Mouse (Mus musculus) adrenal gland, postnatal 36 days (tissue): Measurements from ENCODE around the gene Tmcc3. TPM values are rescaled to one million over a fixed set of nuclear protein-coding genes. Genes with fewer than 3 reads are reported as not detected.

Source experiments
- DNase-seq, 2 experiments: peaks; one replicate each; pipeline ENCODE4 v3.0.0; 2021; ENCODE audit warnings: mixed read lengths in 1 of 2
- microRNA-seq: library from miRNA; unstranded; fragments of <30 nt; microRNA quantifications from one replicate; pipeline ENCODE4 v1.2.0, GENCODE M21; 2021
- total RNA-seq, 2 experiments: library from RNA; stranded (reverse); gene quantifications; 2 replicates each; pipeline ENCODE4 v1.2.3; 2021

Tmcc3 gene
- total RNA-seq, 2 experiments from 2014 or later = 19.9 to 31.3 TPM

DNA sequence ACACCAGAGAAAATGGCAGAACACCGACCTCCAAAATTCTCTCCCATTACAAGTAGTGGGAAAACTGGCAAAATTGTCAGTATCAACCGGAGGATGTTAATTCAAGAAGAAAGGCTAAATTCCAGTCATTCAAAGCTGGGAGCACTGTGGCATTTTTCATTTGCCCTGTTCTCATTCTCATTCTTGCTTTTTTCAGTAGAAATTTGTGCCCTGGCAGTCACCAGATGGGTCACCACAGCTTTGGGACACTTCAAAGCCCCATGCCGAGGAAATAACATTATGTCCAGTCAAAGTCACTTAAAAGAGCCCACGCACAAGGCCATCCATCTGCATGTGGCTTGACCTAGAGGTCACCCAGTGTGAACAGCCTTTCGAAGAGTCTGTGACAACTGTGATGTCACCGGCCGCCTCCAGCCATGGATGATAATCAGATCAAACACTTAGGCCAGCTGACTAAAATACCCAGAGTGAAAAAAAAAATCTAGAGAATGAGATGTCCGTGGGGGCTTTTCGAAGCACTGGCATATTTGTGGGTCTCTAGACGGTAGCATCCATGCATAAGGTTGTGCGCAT lies 319.9 kb downstream of the Tmcc3 start:
- DNase-seq = no peak

DNA sequence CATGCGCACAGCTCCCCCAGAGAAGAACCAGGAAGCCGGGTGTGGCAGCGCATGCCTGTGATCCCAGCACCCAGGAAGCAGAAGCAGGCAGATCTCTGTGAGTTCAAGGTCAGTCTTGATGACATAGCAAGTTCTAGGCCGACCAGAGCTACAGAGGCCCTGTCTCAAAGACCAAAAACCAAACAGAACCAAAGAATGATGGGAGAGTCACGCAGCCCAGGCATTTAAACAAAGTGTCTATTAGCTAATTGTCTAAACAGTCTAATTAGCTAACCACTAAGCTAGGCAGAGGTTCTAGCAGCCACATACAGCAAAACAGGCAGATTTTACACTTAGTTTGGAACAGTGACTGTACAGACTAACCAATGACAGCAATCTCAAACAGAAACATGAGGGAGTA lies 320.5 kb downstream of the Tmcc3 start:
- no peak for DNase-seq

GRCm38 (mm10) chr10:94638599-94638998 lies 326.9 kb downstream of the Tmcc3 start:
- no peak for DNase-seq

- DNase-seq = no peak
Measured at GRCm38 (mm10) chr10:94639281-94639680, 327.5 kb downstream of the Tmcc3 start.

- no peak for DNase-seq
Measured at GRCm38 (mm10) chr10:94640067-94640466, 328.3 kb downstream of the Tmcc3 start.

Small RNAs within 50 kb of the gene (microRNA-seq; reads per million reads assigned to microRNA genes)
- gene Mir7211 = not detected

Other genes starting within 250 kb of the Tmcc3 start
- gene Nr2c1, start 163.9 kb upstream of the Tmcc3 start, total RNA-seq = 10 to 100 TPM; 11.8 to 15.8 TPM
- 100 to 1,000 TPM; 329 to 348 TPM for gene Ndufa12, start 113.2 kb upstream of the Tmcc3 start, total RNA-seq
- gene Gm4792, start 13.2 kb upstream of the Tmcc3 start, total RNA-seq = not detected